Mouse (Mus musculus) adrenal gland, adult 8-10 months (tissue): ENCODE results near the gene Gm16181. TPM values are rescaled to one million over a fixed set of nuclear protein-coding genes. Genes with fewer than 3 reads are reported as not detected.
A peak's percentile ranks its signal among the peaks of the same experiment; 100 is the strongest.

ENCODE experiments used
- DNase-seq: peaks from one replicate; pipeline ENCODE4 v3.0.0; 2022
- total RNA-seq, 4 experiments: library from RNA; stranded (reverse); gene quantifications; 2 replicates each; pipeline ENCODE4 v1.2.4; 2022

Gene Gm16181
- total RNA-seq, 4 experiments from 2014 or later, result not detected

DNA sequence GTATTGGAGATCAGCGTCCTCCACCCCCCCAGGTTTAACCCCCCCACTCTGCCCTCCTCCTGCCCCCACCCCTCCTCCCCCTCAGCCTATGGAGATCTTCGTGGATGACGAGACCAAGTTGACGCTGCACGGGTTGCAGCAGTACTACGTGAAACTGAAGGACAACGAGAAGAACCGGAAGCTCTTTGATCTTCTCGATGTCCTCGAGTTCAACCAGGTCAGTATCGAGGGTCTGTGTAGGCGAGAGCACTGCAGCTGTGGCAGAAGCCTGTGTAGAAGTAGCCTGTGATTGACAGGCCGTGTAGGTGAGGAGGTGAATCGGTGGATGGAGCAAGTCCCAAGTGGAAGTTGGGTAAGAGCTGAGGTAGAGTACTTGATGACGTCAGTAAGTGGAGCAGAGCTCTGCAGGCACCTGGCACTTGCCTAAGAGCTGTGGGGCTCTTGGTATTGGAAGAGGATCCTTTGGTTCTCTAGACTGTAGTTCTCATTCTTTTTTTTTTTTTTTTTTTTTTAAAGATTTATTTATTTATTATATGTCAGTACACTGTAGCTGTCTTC lies 30.6 kb downstream of the Gm16181 start:
- DNase-seq, result no peak

- DNase-seq, result no peak
These were observed 31.3 kb downstream of the Gm16181 start for GRCm38 (mm10) chr17:35251981-35252380.

DNA sequence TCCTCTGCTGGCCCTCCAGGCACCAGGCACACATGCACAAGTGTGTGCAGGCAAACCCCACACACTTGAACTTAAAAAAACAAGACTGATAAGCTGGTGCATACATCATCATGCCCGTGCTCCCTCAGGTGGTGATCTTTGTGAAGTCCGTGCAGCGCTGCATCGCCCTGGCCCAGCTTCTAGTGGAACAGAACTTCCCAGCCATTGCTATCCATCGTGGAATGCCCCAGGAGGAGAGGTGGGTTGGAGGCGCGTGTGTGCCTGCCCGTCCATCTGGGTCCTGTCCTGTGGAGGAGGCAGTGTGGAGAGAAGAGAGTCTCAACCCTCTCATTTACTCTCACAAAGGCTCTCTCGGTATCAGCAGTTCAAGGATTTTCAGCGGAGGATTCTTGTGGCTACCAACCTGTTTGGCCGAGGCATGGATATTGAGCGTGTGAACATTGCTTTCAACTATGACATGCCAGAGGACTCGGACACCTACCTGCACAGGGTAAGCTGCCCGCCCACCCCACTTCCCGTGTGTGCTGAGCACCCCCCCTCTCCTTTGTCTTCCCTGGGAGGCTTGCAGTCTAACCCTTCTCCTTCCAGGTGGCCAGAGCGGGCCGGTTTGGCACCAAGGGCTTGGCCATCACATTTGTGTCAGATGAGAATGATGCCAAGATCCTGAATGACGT lies 32.1 kb downstream of the Gm16181 start:
- no peak for DNase-seq

DNA sequence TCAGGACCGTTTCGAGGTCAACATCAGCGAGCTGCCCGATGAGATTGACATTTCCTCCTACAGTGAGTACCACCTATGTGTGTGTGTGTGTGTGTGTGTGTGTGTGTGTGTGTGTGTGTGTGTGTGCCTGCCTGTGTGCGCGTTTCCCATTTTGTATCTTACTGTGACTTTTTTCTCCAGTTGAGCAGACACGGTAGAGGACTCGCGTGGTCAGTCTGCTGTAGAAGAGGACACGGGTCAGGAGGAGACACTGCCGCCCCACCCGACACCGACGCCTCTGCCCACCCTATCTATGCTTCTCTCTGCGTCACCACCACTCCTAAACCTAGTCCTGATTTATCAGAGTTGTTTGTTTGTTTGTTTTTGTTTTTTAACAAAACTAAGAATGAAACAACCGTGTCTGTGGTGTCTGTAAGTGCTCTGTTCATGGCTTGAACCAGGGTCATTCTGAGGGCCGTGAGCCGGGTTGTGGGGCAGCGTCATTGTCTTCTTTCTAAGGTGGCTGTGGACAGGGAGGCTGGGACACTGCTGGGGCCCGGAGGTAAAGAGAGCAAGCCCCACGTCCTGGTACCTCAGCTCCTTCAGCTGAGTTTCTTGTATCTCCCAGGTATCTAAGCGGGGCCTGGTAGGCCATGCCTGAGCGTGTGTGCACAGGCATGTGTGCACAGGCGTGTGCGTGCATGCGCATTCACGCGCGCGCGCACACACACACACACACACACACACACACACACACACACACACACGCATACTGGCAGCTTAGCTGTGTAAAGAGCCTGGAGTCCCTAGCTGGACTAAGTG lies 32.9 kb downstream of the Gm16181 start:
- no peak for DNase-seq

GRCm38 (mm10) chr17:35254241-35255098 lies 33.8 kb downstream of the Gm16181 start:
- DNase-seq, result no peak

DNA sequence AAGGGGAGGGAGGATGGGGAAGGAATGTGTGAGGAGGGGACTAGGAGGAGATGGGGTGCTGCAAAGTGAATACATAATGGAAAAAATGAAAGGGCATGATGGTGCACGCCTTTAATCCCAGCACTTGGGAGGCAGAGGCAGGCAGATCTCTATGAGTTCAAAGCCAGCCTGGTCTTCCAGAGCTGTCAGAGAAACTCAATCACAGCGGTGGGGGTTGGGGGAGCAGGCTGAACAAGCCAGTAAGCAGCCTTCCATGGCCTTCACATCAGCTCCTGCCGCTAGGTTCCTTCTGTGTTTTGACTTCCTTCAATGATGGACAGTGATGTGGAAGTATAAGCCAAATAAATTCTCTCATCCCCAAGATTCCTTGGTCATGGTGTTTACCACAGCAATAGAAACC lies 34.7 kb downstream of the Gm16181 start:
- no peak for DNase-seq

- no peak for DNase-seq
These were observed 35.1 kb downstream of the Gm16181 start for GRCm38 (mm10) chr17:35255704-35256103.

GRCm38 (mm10) chr17:35257378-35257777 lies 36.7 kb downstream of the Gm16181 start:
- no peak for DNase-seq

- DNase-seq, result peak; percentile 93
These were observed 37.3 kb downstream of the Gm16181 start for GRCm38 (mm10) chr17:35257824-35258491.

GRCm38 (mm10) chr17:35258492-35259478 lies 38.2 kb downstream of the Gm16181 start:
- no peak for DNase-seq

- DNase-seq, result no peak
These were observed 39.0 kb downstream of the Gm16181 start for GRCm38 (mm10) chr17:35259621-35260020.

DNA sequence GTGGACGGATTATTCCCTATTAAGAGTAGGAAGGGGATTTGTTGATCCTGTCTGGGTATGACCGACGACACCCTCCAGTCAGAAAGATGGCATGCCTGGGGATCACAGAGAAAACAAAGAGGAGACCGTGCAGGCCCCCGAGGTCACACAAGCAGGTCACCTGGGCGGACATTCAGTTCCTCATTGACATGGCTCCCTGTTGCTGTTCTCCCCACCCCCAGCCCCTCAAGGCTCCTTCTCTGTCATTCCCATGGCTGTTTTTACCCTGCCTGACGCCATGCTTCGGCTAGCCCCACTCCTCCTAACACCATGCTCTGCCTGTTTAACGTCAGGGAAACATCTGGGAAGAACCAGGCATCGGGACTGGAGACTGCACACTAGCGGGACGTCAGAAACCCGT lies 41.0 kb downstream of the Gm16181 start:
- no peak for DNase-seq

- peak; percentile 96 for DNase-seq
These were observed 42.3 kb downstream of the Gm16181 start, which contains the start of gene H2-D1 for GRCm38 (mm10) chr17:35262664-35263522. H2-D1 (plus strand) TSS chr17:35262730.

- no peak for DNase-seq
These were observed 42.9 kb downstream of the Gm16181 start for GRCm38 (mm10) chr17:35263523-35263883.

- DNase-seq, result no peak
These were observed 46.9 kb downstream of the Gm16181 start for GRCm38 (mm10) chr17:35267399-35268086.

GRCm38 (mm10) chr17:35269653-35270347 lies 49.2 kb downstream of the Gm16181 start:
- no peak for DNase-seq

DNA sequence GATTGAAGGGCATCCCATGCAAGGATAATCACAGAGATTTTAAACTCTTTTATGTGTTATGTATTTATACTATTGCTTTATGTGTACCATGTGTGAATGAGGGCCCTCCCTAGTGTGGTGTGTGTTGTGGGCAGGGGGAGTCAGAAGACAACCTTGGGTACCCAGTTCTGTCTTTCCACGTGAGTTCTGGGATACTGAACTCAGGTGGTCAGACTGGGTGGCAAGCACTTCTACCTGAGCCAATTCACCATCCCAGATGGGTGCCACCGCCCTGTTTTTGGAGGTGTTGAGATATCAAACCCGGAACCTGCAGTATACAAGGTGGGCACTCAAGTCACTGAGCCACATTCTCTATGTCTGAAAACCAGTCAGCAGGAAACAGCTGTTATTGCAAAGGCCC lies 51.6 kb downstream of the Gm16181 start:
- no peak for DNase-seq
